Mouse (Mus musculus) ovary, postnatal 36 days (tissue): Measurements from ENCODE around the gene Slc39a9.

Source experiments
- DNase-seq: peaks from one replicate; pipeline ENCODE4 v3.0.0; 2022; ENCODE audit warnings: low spot score, mixed read lengths

The Slc39a9 gene

DNA sequence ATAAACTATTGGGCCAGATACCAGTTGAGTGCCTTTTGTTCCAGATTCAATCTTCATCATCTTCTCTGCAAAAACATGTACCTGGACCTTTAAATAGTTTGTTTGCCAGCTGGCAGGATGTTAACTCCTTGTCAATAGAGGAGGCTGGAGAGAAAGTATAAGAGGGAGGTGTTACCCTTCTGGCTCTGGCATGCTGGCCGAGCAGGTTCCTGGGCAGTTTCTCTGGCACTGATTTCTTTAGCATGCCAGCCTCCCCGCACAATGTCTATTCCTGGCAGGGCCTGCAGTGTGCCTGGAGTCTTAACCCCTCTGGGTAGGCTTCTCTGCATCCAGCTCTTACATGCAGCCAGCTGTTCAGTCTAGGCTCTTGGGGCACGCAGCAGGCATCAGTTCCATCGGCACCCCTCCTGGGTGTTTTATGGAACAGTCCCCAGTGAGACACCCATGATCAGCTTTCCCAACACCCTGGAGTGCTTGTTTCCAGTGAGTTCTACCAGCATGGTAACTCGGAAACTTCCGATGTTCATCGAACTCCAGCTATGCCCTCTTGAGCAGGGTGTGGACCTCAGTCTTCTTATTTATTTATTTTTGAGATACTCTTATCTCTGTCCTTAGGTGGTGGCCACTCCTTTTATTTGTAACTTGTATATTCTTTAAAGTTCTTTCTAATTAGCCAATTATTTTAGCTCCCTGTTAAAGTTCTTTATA lies 10.4 kb downstream of the Slc39a9 start:
- peak; percentile 24 for DNase-seq

DNA sequence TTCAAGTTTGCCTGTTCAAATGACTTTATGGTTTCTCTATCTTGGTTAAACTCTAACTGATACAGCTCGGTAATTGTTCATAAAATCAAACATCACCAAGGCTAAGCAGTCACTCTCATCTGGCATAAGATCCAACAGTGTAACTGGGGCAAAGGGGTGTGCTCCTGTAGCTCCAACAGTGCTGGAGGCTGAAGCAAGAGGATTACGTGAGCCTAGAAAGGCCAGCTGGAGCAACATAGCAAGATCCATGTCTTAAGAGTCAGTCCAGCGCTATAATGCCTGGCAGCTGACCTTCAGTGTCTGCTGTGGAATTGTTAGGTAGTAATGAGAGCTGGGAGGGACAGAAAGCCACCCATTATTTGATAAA lies 11.0 kb downstream of the Slc39a9 start:
- DNase-seq, result no peak

DNA sequence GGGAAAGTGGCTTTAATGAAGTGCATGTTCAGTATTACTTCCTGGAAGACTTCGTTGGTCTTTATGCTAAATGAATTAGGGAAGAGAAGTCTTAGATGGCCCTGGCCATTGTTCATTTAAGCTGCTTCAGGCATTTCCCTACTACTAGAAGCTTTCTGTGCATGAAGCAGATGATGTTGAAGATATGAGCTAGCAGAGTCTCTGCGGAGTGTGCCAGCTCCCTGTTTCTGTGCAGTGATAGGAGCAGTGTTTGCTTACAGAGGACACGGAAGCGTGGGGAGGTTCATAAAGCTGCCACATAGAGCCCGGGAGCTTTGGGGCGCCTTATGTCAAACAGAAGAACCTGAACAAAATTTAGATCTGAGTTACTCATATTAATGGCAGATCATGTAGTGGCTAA lies 15.0 kb downstream of the Slc39a9 start:
- no peak for DNase-seq

DNA sequence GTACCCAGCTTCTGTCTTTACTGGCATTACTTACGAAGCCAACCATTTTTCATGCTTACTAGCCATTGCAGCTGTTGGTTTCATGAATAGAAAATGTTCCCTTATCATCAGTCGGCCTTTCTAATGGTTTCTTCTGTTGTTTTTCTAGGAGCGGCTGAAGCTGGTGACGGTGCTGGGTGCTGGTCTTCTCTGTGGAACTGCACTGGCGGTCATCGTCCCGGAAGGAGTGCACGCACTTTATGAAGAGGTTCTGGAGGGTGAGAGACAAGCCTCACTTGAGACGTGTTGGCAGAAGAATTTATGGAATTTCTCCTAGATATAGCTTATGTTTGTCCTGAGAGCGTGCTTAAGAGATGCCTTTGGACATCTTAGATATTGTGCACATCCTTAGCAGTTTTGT lies 18.6 kb downstream of the Slc39a9 start:
- no peak for DNase-seq

DNA sequence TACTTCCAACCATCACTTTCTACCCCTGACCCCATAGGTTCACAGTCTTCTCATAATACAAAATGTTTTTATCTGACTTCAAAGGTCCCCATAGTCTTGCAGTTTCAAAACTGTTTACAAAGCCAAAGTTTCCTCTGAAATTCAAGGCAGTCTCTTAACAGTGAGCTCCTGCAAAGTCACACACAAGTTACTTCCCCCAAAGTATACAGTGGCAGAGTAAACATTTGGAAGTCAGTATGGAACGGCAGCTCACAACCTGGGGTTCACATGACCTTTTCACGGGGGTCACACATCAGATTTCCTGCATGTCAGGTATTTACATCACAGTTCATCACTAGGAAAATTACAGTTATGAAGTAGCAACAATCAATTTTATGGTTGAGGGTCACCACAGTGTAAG lies 20.3 kb downstream of the Slc39a9 start:
- DNase-seq, result no peak

DNA sequence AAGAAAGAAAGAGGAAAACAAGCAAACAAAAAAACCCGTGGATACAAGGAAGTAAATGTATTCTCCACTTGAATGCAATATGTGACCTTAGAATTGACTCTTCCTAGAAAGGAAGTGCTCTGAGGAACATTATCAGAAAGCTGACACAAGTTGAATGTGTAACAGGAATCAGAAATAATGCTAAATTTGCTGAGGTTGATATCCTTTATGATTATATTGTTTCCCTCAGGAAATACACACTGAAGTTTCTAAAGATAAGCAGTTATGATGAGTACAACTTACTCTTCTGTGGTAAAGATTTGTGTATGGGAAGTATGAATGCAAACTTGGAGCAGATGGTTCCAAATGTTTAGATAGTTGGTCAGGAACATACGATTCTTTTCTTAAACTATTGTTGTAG lies 24.7 kb downstream of the Slc39a9 start:
- DNase-seq, result no peak

DNA sequence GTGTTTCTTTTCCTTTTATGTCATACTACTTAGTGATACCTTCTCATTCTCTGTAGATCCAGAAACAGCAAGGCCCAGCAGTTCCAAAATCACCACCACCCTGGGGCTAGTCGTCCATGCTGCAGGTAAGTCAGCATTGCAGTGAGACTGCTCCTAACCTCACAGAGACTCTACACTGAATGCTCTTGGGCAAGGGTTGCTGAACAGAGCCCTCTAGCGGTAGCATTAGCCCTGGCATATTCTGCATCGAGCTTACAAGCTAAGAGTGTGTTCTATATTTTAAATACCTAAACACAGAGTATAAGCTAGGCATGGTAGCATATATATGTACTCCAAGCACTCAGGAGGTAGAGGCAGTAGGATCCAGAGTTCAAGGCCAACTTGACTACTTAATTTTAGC lies 29.5 kb downstream of the Slc39a9 start:
- no peak for DNase-seq

DNA sequence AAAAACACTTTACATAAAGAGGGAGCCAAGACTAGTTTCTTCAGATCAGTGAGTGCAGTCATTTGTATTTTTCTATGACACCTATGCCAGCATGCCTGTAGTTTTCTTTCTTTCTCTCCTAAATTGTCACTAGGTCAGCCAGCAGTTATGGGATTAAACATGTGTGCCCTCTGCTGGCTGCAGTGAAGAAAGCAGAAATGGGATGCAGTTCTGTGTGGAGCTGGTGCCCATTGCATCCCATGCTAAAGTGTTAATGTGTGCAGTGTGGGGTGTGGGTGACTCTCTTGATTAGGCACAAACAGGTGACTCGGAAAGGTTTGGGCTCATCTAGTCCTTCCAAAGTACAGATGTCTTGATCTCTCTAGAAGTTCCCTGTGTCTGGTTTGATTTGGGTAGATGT lies 37.7 kb downstream of the Slc39a9 start:
- no peak for DNase-seq

DNA sequence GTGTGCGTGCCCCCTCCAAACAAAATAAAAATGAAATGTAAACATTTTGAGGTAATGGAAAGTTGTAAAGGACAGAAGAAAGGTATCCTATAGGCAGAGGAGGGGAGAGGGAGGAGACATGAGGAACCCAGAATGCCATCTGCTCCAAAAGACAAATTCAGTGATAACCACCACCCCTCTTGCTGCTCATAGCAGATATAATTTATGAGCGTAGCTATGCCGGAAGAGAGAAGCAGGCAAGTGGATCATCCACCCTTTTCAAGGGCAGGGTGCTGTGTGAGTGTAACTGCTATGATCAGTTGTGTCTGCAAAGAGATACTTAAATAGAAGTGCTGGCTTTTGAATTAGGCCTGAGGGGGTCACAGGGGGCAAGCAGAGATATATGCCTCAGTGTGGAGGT lies 39.9 kb downstream of the Slc39a9 start:
- no peak for DNase-seq

DNA sequence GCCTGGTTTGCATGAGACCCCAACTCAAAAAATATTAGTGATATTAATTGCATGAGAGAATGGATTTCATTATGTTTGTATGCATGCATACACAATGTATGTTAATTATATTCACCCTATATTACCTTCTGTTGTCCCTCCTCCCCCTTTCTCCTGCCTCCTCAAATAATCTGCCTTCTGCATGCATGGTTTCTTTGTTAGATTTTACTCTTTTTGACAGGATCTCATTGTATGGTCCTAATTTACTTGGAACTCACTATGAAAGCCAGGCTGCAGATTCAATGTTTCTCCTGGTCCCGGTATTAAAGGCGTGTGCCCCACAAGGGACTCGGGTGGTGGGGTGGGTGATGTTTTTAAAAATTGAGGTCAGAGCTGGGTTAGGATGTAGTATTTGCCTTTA lies 40.6 kb downstream of the Slc39a9 start:
- DNase-seq, result no peak

DNA sequence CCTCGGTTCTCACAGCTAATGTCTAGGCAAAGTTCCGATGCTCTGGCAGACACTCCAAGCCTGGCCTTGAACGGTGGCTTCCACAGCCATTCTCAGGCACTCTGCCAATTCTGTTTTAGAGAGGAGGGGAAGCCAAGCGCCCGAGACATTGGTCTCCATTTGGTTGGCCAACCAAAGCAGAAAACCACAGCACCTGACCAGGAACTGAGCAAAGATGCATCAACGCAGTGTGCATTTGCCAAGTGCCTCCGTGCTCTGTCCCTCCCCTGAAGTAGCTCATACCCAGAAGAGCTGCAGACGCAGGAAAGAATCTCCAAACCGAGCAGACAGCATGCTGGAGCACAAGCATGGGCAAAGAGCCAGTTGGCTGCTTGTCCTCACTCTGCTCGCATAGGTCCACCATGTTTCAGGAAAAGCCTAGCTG lies 44.1 kb downstream of the Slc39a9 start:
- DNase-seq, result peak; percentile 66

DNA sequence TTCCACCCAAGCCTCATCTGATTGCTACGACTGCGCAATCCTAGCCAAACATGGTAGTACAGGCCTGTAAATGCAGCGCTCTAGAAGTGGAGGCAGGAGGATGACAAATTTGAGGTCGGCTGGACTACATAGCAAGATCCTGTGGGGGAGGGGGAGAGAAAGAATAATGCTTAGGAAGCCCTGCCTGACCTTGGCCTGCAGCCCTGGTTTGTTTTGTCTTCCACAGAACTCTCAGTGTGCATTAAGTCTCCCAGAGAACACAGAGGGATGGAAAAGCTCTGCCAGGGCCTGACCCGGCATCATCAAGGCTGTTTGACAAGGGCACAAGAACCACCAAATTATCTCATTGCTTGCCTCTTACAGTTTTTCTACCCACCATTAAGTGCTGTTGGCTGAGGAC lies 46.0 kb downstream of the Slc39a9 start:
- peak; percentile 57 for DNase-seq

DNA sequence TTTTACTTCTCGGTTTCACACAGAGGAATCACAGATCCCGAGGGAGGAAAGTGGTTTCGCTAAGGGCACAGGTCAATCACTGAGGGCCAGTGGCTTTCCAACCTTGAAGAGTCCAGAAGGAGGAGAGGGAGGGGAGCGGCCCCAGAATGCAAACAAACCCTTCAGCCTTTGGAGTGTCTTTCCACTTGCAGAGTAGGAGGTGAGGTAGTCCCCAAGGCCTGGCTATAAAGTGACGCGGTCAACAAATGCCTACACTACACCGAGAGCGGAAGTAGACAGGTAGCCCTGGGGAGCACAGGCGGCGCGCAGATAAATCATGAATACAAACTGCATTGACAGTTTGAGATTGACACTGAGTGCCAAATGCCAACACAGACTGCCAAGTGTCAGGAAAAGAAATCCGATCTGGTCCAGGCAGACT lies 48.0 kb downstream of the Slc39a9 start:
- DNase-seq, result no peak

DNA sequence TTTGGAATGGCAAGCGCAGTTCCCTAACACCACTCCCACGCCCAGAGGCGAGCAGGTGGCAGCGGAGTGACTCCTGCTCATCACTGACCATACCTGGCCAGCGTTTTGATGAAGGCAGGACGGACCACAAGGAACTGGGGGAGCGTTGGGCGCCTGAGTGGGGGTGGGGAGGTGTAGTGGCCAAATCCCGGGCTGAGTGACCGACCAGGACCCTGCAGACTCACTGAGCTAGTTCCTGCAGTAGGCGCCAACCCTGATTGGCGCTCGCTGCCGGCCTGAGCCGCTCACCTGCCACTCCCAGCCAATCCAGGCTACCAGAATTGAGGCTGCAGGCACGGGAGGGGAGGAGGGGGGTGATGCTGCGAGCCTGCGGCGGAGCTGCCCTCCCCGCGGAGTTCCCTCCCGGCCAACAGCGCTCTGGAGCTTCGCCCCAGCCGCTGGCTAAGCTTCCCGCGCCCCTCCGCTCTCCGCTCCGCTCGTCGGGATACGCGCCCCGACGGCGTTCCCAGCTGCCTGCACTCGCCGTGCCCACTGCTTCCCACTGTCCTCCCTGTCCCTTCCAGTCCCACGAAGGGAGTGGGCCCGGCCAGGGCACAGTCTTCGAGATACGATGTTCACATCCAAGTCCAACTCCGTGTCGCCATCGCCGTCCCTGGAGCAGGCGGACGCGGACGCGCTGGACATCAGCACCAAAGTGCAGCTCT lies 48.7 kb downstream of the Slc39a9 start, which contains the start of gene Plekhd1:
TSS of gene Plekhd1 (plus strand) at position 323 of the 704 bp plus-strand sequence.
- peak; percentile 75 for DNase-seq

DNA sequence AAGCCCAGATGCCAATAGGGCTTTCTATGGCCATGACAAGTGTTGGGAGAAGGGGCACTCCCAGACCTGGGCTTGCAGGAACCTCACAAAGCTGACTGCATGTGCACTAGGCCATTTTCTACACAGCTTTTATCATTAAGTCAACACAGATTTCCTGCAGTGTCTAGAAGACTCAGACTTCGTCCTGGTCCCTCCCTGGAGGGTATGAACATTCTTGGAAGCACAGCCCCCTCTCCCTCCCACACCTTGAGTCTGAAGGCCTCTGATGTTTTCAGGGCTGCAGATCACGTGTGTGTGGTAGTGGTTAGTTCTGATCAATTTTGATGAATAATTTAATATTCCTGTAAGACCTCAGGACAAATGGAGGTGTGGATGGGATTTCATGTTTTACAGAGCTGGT lies 50.0 kb downstream of the Slc39a9 start:
- no peak for DNase-seq

DNA sequence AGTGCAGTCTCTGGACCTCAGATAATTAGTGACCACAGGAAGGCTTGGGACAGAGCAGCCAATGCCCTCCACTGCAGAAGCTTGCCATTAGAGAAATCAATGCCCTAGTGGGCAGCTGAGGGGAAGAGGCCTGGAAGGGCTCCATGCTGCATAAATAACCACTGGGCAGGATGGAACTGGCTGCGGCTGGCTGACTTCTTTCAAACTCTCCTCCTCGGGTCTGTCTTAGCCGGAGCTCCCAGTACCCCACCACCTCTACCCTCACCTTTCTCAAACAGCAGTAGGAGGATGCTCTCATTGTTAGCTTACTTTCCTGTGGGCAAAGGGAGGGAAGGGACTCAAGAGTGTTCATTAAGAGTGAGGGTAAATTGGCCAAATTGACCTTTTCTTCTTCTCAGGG lies 51.3 kb downstream of the Slc39a9 start:
- DNase-seq, result no peak

DNA sequence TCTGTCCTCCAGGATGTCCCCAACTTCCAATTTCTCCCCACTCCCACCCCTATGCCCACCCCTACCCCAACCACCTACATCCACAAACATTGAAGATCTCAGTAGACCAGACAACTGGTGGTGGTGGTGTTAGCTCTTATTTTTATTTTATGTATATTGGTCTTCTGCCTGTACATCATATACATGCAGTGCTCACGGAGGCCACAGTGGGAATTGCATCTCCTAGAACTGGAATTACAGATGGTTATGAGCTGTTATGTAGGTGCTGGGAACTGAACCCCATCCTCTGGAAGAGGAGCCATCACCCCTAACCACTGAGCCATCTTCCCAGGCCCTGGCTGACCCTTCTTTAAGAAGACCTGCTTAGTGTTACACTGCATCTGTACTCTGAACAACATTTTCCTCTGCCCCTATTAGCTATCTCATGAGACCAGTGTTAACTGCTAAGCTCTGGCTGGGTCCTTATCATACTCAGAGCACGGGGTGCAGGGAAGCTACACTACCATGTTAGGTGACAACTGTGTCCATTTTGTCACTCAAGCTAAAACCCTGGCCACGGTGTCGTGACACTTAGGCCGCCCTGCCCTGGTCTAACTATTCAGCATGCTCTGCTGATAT lies 55.0 kb downstream of the Slc39a9 start:
- DNase-seq, result no peak

DNA sequence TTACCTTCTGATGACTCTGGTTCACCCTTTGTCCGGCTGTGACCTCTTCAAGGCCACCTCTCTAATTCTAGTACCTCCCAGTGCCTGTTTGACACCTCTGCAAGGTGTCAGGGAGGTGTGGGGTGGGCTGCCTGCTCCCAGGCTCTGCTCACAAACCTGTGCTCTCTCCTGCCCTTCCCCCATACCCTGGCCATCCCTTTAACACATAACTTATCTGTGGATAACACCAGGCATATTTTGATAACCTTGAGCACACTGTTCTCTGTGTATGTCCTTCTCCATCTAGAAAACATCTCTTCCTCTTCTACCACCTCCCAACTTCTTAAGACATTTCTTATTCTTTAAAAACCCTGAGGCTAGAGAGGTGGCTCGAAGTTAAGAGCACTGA lies 55.5 kb downstream of the Slc39a9 start:
- no peak for DNase-seq

DNA sequence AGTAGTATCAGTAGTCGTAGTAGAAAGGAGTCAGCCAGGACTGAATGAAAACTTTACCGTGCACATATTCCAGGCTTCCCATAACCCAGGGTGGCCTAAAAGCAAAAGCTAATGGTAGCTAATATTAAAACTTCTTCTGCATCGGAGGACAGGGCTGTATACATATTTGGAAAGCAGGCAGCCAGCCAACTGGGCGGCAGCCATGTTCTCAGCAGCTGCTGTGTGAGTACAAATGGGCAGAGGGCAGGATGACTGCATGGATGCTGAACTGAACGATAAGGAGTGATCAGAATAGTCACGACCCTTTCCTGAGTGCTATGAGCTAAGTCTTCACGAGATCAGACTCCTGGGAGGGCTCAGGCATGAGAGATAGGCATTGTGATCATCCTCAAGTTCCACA lies 57.6 kb downstream of the Slc39a9 start:
- DNase-seq, result no peak

DNA sequence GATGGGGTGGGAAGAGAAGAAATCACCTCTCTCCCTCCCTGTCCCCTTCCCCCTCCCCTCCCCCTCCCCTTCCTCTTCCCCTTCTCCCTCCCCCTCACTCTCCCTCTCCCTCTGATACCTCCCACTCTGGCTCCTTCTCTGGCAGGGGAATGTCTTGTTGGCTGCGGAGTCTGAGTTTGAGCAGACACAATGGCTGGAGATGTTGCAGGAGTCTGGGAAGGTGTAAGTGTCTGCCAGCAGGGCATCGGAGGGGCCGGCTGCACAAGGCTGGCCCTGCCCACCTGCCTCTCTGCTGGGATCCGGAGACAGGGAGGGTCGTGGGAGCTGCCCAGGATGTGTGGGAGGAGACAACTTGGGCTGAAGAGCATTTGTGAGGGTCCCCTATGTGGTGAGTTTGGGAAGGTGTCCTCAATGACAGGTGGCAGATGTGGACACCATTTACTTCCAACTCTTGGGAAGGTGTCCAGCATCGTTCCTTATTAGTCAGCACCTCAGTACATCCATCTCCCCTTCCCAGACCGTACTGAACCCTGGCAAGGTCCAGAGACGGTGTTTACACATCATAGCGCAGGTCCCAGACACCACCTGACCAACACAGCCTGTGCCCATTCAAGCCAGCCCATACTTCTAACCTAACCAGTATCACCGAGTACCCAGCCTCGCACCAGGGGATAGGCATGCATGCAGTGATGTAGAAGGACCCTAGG lies 62.7 kb downstream of the Slc39a9 start:
- no peak for DNase-seq

DNA sequence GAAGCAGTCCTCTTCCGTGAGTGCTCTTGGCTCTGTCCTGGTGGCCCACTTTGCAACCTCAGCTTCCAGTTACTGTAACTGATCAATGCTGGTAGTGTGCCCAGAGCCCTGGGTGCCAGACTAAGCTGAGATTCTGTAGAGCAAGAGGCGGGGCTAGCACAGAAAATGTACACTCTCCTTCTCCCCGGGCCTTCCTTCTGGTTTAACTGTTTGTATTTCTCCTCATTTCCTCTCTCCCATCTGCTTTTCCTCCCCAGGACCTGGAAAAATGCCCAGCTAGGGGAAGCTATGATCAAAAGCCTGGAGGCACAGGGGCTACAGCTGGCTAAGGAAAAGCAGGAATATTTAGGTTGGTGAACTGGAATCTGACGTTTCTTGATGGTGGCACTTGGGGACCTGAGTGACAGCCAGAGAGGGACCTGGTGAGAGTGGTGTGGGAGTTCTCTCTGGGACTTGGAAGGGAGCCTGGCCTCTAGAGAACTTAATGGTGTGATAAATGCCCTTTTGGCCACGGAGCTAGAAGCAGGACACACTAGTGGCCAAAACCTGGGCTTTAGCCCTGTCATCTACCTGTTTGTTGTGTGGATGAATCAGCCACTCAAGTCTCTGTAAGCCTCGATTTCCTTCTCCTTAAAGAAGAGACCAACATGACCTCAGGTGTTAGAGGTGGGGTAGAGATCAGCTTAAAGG lies 63.4 kb downstream of the Slc39a9 start:
- DNase-seq, result no peak

DNA sequence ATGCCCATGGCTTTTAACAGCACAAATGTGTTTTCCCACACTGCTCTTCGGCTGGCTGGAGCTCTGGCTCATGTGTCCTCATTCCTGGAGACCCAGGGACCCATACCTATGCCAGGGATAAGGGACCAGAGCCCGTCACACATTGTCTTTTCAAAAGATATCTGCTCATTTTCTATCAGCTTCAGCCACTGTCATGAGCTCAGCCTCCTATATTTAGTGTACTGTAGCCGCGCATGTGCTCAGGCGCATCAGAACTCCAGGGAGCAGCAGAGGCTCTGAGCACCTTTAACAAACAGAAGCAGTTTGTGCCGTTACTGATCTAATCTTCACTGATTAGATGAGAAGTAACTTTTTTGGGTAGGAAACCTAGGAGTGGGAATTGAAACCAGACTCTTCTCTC lies 72.2 kb downstream of the Slc39a9 start:
- no peak for DNase-seq
